Mouse (Mus musculus) midbrain, embryonic 12.5 days (tissue): Measurements from ENCODE around the gene Plekhn1. TPM values are rescaled to one million over a fixed set of nuclear protein-coding genes. Genes with fewer than 3 reads are reported as not detected.

Experiments used
- ATAC-seq: fragments of 200-750 bp; cut with Nextera tagmentation; 2 replicates; pipeline ENCODE4 v1.8.0; 2017; ENCODE audit warnings: low read depth, moderate TSS enrichment, moderate library complexity; ENCODE audit not compliant: low FRiP score
- H3K27ac ChIP-seq: fragments of 300-500 bp; sonication (generic); replicated peaks from 2 replicates; pipeline ENCODE4 v1.5.1; 2016; ENCODE audit warnings: mild to moderate bottlenecking
- H3K27me3 ChIP-seq: fragments of 300-500 bp; sonication (generic); 2 replicates; pipeline ENCODE4 v1.6.1; 2016; ENCODE audit warnings: mild to moderate bottlenecking
- H3K36me3 ChIP-seq: fragments of 300-500 bp; sonication (generic); 2 replicates; pipeline ENCODE4 v1.6.1; 2016
- H3K4me1 ChIP-seq: fragments of 300-500 bp; sonication (generic); 2 replicates; pipeline ENCODE4 v1.6.1; 2016
- H3K4me2 ChIP-seq: fragments of 300-500 bp; sonication (generic); replicated peaks from 2 replicates; pipeline ENCODE4 v1.6.1; 2016; ENCODE audit warnings: mild to moderate bottlenecking, moderate library complexity
- H3K4me3 ChIP-seq: fragments of 300-500 bp; sonication (generic); 2 replicates; pipeline ENCODE4 v1.5.1; 2016; ENCODE audit warnings: mild to moderate bottlenecking
- H3K9ac ChIP-seq: fragments of 300-500 bp; sonication (generic); replicated peaks from 2 replicates; pipeline ENCODE4 v1.6.1; 2016; ENCODE audit warnings: mild to moderate bottlenecking, moderate library complexity
- H3K9me3 ChIP-seq: fragments of 300-500 bp; sonication (generic); 2 replicates; pipeline ENCODE4 v1.6.1; 2016; ENCODE audit warnings: mild to moderate bottlenecking
- WGBS: fragments of 180-500 bp; shearing (Covaris S2); methylation state at CpG from one replicate; pipeline ENCODE4 v1.1.7; 2016; 5-methylcytosine and 5-hydroxymethylcytosine counted together
- microRNA-seq: library from miRNA; unstranded; fragments of <30 nt; microRNA quantifications from one replicate; pipeline ENCODE4, GENCODE M21; 2017
- polyA plus RNA-seq: library from polyadenylated mRNA; unstranded; fragments of >200 nt; fragmentation: Nextera tagmentation; extraction: Ambion mirVana; gene quantifications from 2 replicates; pipeline ENCODE4 v1.2.1, GENCODE M21; 2016

Plekhn1 gene
- polyA plus RNA-seq, 1 experiment from 2014 or later: 29.7 TPM

- no peak overlapping the region for H3K4me2 ChIP-seq
- no peak overlapping the region for H3K4me3 ChIP-seq
- ATAC-seq: no peak
- H3K4me1 ChIP-seq: no peaks in the 10 kb centered on the region
- no peaks in the 10 kb centered on the region for H3K27me3 ChIP-seq
- H3K9me3 ChIP-seq: no peaks in the 10 kb centered on the region
- H3K27ac ChIP-seq: no peak overlapping the region
- H3K36me3 ChIP-seq: peaks cover 100% of the 10 kb centered on the region
- H3K9ac ChIP-seq: no peak overlapping the region
- 98% methylated on average over 11 of the region's 11 CpGs for WGBS
Measured at GRCm38 (mm10) chr4:156171828-156172227, 62.8 kb downstream of the Plekhn1 start.

Small RNA genes lying within 50 kb of the gene (microRNA-seq; reads per million reads assigned to microRNA genes)
- 6.0 reads per million, percentile 21 among the genes with 10 or more reads in this experiment for gene Mir7658

Other genes with a start within 250 kb of the Plekhn1 start
- gene B3galt6, start 242.2 kb downstream of the Plekhn1 start, polyA plus RNA-seq: 19.1 and 23.0 TPM in 2 replicates
- gene Sdf4, start 242.0 kb downstream of the Plekhn1 start, polyA plus RNA-seq: 120 and 130 TPM in 2 replicates
- 0.52 and 0.77 TPM in 2 replicates for gene Tnfrsf4, start 221.0 kb downstream of the Plekhn1 start, polyA plus RNA-seq
- 2.2 and 2.4 TPM in 2 replicates for gene Tnfrsf18, start 208.7 kb downstream of the Plekhn1 start, polyA plus RNA-seq
- not detected in 2 replicates for gene Ttll10, start 175.4 kb downstream of the Plekhn1 start, polyA plus RNA-seq
- 59.8 and 60.0 TPM in 2 replicates for gene 9430015G10Rik, start 124.9 kb downstream of the Plekhn1 start, polyA plus RNA-seq
- gene Rnf223, start 104.3 kb downstream of the Plekhn1 start, polyA plus RNA-seq: 1.1 and 1.2 TPM in 2 replicates
- 155 and 160 TPM in 2 replicates for gene Agrn, start 37.4 kb downstream of the Plekhn1 start, polyA plus RNA-seq
- gene Isg15, start 34.0 kb downstream of the Plekhn1 start, polyA plus RNA-seq: 1.3 and 2.0 TPM in 2 replicates
- gene AW011738, start 31.6 kb downstream of the Plekhn1 start, polyA plus RNA-seq: 7.6 and 8.1 TPM in 2 replicates
- 2.0 and 2.1 TPM in 2 replicates for gene Perm1, start 19.0 kb downstream of the Plekhn1 start, polyA plus RNA-seq
- 85.2 and 93.7 TPM in 2 replicates for gene Noc2l, start 1.2 kb upstream of the Plekhn1 start, polyA plus RNA-seq
- 5.2 and 5.6 TPM in 2 replicates for gene Samd11, start 20.8 kb upstream of the Plekhn1 start, polyA plus RNA-seq
- gene Vmn2r-ps159, start 96.2 kb upstream of the Plekhn1 start, polyA plus RNA-seq: not detected in 2 replicates